Mouse (Mus musculus): Measurements from ENCODE around the gene Adad2.

Adad2 gene

GRCm38 (mm10) chr8:119644429-119644960 is 31.9 kb downstream of the Adad2 start:
- no peak for DNase-seq

GRCm38 (mm10) chr8:119644981-119645597 is 32.5 kb downstream of the Adad2 start:
- no peak for DNase-seq

- no peak for DNase-seq
Measured at GRCm38 (mm10) chr8:119646197-119646596, 33.6 kb downstream of the Adad2 start.

- no peak for DNase-seq
Measured at GRCm38 (mm10) chr8:119646846-119647245, 34.3 kb downstream of the Adad2 start.

GRCm38 (mm10) chr8:119651324-119651723 is 38.8 kb downstream of the Adad2 start:
- no peak for DNase-seq

GRCm38 (mm10) chr8:119656709-119657464 is 44.3 kb downstream of the Adad2 start:
- no peak for DNase-seq

GRCm38 (mm10) chr8:119661081-119661480 is 48.5 kb downstream of the Adad2 start:
- DNase-seq, result peak; percentile 31 to 47

- no peak for DNase-seq
Measured at GRCm38 (mm10) chr8:119661892-119662291, 49.3 kb downstream of the Adad2 start.

GRCm38 (mm10) chr8:119663440-119663839 is 50.9 kb downstream of the Adad2 start:
- DNase-seq, result no peak

- no peak for DNase-seq
Measured at GRCm38 (mm10) chr8:119665270-119665669, 52.7 kb downstream of the Adad2 start.
